Mouse (Mus musculus) frontal cortex, adult 2 months (tissue): ENCODE results near the gene Ubald2. TPM values are rescaled to one million over a fixed set of nuclear protein-coding genes. Genes with fewer than 3 reads are reported as not detected.

Experiments used
- polyA plus RNA-seq: library from polyadenylated mRNA; depleted of rRNA; stranded (reverse); fragments of >200 nt; gene quantifications from 2 replicates; pipeline ENCODE4 v1.2.3, GENCODE M21; 2012; rRNA removed

Gene Ubald2
- polyA plus RNA-seq, 1 experiment, result 58.7 TPM

Other genes starting within 250 kb of the Ubald2 start
- gene Ten1, start 235.2 kb upstream of the Ubald2 start, polyA plus RNA-seq, result 50.9 and 51.0 TPM in 2 replicates
- gene Acox1, start 235.0 kb upstream of the Ubald2 start, polyA plus RNA-seq, result 119 and 129 TPM in 2 replicates
- gene Evpl, start 196.0 kb upstream of the Ubald2 start, polyA plus RNA-seq, result 1.0 and 1.1 TPM in 2 replicates
- gene Srp68, start 159.9 kb upstream of the Ubald2 start, polyA plus RNA-seq, result 63.4 and 63.9 TPM in 2 replicates
- not detected in 2 replicates for gene Galr2, start 153.2 kb upstream of the Ubald2 start, polyA plus RNA-seq
- gene Exoc7, start 126.9 kb upstream of the Ubald2 start, polyA plus RNA-seq, result 89.7 and 97.5 TPM in 2 replicates
- 4.6 and 5.6 TPM in 2 replicates for gene Foxj1, start 98.7 kb upstream of the Ubald2 start, polyA plus RNA-seq
- 180 and 191 TPM in 2 replicates for gene Rnf157, start 21.1 kb upstream of the Ubald2 start, polyA plus RNA-seq
- 0.04 TPM in 1 of 2 replicates, not detected in the other for gene Qrich2, start 32.1 kb downstream of the Ubald2 start, polyA plus RNA-seq
- gene Prpsap1, start 60.1 kb downstream of the Ubald2 start, polyA plus RNA-seq, result 114 and 119 TPM in 2 replicates
- gene Sphk1, start 96.8 kb downstream of the Ubald2 start, polyA plus RNA-seq, result 13.7 and 17.6 TPM in 2 replicates
- gene Ube2o, start 147.4 kb downstream of the Ubald2 start, polyA plus RNA-seq, result 77.1 and 86.0 TPM in 2 replicates
- 2.1 and 2.8 TPM in 2 replicates for gene Aanat, start 152.3 kb downstream of the Ubald2 start, polyA plus RNA-seq
- 1.8 and 2.0 TPM in 2 replicates for gene Rhbdf2, start 192.9 kb downstream of the Ubald2 start, polyA plus RNA-seq
- gene Prcd, start 219.4 kb downstream of the Ubald2 start, polyA plus RNA-seq, result 5.7 and 6.4 TPM in 2 replicates
- gene Cygb, start 220.2 kb downstream of the Ubald2 start, polyA plus RNA-seq, result 55.3 and 57.6 TPM in 2 replicates